Mouse (Mus musculus) stomach, embryonic 14.5 days (tissue): Measurements from ENCODE around the gene Scnm1. TPM values are rescaled to one million over a fixed set of nuclear protein-coding genes. Genes with fewer than 3 reads are reported as not detected.
A peak's percentile ranks its signal among the peaks of the same experiment; 100 is the strongest.
"Not testable (repeated sequence)": the region's sequence is repeated elsewhere in the genome, so short reads cannot be mapped to it uniquely, and the experiment has no call there.

ENCODE experiments used
- ATAC-seq: fragments of 200-750 bp; cut with Nextera tagmentation; 2 replicates; pipeline ENCODE4 v1.8.0; 2017; ENCODE audit warnings: low read depth, moderate TSS enrichment; ENCODE audit not compliant: insufficient number of reproducible peaks, insufficient read depth, low FRiP score
- H3K27ac ChIP-seq: fragments of 300-500 bp; sonication (generic); 2 replicates; pipeline ENCODE4 v1.5.1; 2014; ENCODE audit warnings: mild to moderate bottlenecking, low read length, moderate library complexity, mixed read lengths
- H3K27me3 ChIP-seq: fragments of 300-500 bp; sonication (generic); 2 replicates; pipeline ENCODE4 v1.6.1; 2014; ENCODE audit warnings: low read length, control low read depth, mixed read lengths; ENCODE audit not compliant: control insufficient read depth, insufficient read depth
- H3K36me3 ChIP-seq: fragments of 300-500 bp; sonication (generic); 2 replicates; pipeline ENCODE4 v1.6.1; 2014; ENCODE audit warnings: mild to moderate bottlenecking, control low read depth, low read length, moderate library complexity, mixed read lengths; ENCODE audit not compliant: control insufficient read depth, insufficient read depth
- H3K4me1 ChIP-seq: fragments of 300-500 bp; sonication (generic); 2 replicates; pipeline ENCODE4 v1.6.1; 2014; ENCODE audit warnings: low read length, control low read depth, mixed read lengths; ENCODE audit not compliant: control insufficient read depth, insufficient read depth
- H3K4me2 ChIP-seq: fragments of 300-500 bp; sonication (generic); replicated peaks from 2 replicates; pipeline ENCODE4 v1.6.1; 2014; ENCODE audit warnings: low read depth, low read length, control low read depth
- H3K4me3 ChIP-seq: fragments of 300-500 bp; sonication (generic); 2 replicates; pipeline ENCODE4 v1.5.1; 2014; ENCODE audit warnings: low read depth, low read length, control low read depth
- H3K9ac ChIP-seq: fragments of 300-500 bp; sonication (generic); replicated peaks from 2 replicates; pipeline ENCODE4 v1.6.1; 2014; ENCODE audit warnings: low read depth, mild to moderate bottlenecking, control low read depth, low read length, moderate library complexity, mixed read lengths
- H3K9me3 ChIP-seq: fragments of 300-500 bp; sonication (generic); 2 replicates; pipeline ENCODE4 v1.6.1; 2016; ENCODE audit warnings: low read depth, low read length, control low read depth; ENCODE audit not compliant: control insufficient read depth
- WGBS: fragments of 180-500 bp; shearing (Covaris S2); extraction: QIAGEN DNeasy Blood & Tissue Kit; methylation state at CpG from one replicate; pipeline ENCODE4 v1.1.7; 2014; 5-methylcytosine and 5-hydroxymethylcytosine counted together
- polyA plus RNA-seq: library from polyadenylated mRNA; unstranded; fragments of >200 nt; fragmentation: Nextera tagmentation; extraction: Ambion mirVana; gene quantifications from 2 replicates; pipeline ENCODE4 v1.2.1, GENCODE M21; 2014

Gene Scnm1
- polyA plus RNA-seq, 1 experiment from 2014 or later = 73.7 TPM

- WGBS = under 1% methylated on average over 54 of the region's 54 CpGs
- ATAC-seq = peak; percentile 70
- Histone ChIP-seq H3K4me3 (peak within 1 kb of the TSS; percentile 80), H3K9ac (peak within 1 kb of the TSS; percentile 68), H3K4me2 (peak within 1 kb of the TSS; percentile 40), H3K36me3 (peaks cover 15% of the 10 kb centered on the region), H3K27me3 (no peaks in the 10 kb centered on the region), H3K4me1 (0 out of 2 replicates have a peak, but pooled peaks cover 5% of the 10 kb centered on the region), H3K9me3 (no peaks in the 10 kb centered on the region), H3K27ac (peak within 1 kb of the TSS; percentile 98)
Observed at GRCm38 (mm10) chr3:95110911-95111726, 22.7 kb downstream of the Scnm1 start, which contains the start of gene Vps72. TSS of gene Vps72 (plus strand) at chr3:95111022.

GRCm38 (mm10) chr3:95107898-95108297, 25.9 kb downstream of the Scnm1 start:
- 73% methylated on average over 2 of the region's 2 CpGs for WGBS
- Histone ChIP-seq H3K9me3 (no peaks in the 10 kb centered on the region), H3K27ac (no peak overlapping the region)

GRCm38 (mm10) chr3:95107308-95107707, 26.5 kb downstream of the Scnm1 start:
- not testable (repeated sequence) for H3K36me3 ChIP-seq, H3K27me3 ChIP-seq, H3K9ac ChIP-seq, H3K9me3 ChIP-seq, ATAC-seq
- H3K4me3 ChIP-seq = peak overlapping the region; percentile 98
- peaks cover 10% of the 10 kb centered on the region for H3K4me1 ChIP-seq
- H3K27ac ChIP-seq = peak overlapping the region; percentile 48; the same call in 1 of the 2 replicates
- peak overlapping the region; percentile 64 for H3K4me2 ChIP-seq

More at GRCm38 (mm10) chr3:95107898-95108297, 25.9 kb downstream of the Scnm1 start:
- Histone ChIP-seq H3K27me3 (no peaks in the 10 kb centered on the region), H3K9ac (no peak overlapping the region), H3K4me2 (no peak overlapping the region), H3K4me3 (no peak overlapping the region), H3K4me1 (peaks cover 11% of the 10 kb centered on the region), H3K36me3 (no peaks in the 10 kb centered on the region)
- no peak for ATAC-seq

- H3K27me3 ChIP-seq = no peaks in the 10 kb centered on the region
- WGBS = under 1% methylated on average over 51 of the region's 51 CpGs
- no peaks in the 10 kb centered on the region for H3K9me3 ChIP-seq
- peak; percentile 94 for ATAC-seq
- peak within 1 kb of the TSS; percentile 98 for H3K4me3 ChIP-seq
- peak within 1 kb of the TSS; percentile 89 for H3K9ac ChIP-seq
- H3K4me2 ChIP-seq = peak within 1 kb of the TSS; percentile 82
- peaks cover 7% of the 10 kb centered on the region for H3K4me1 ChIP-seq
- H3K36me3 ChIP-seq = no peaks in the 10 kb centered on the region
- peak within 1 kb of the TSS; percentile 82 for H3K27ac ChIP-seq
Observed at GRCm38 (mm10) chr3:95106338-95107117, 27.3 kb downstream of the Scnm1 start, which contains the start of gene Pip5k1a. TSS of gene Pip5k1a (minus strand) at chr3:95106930.

GRCm38 (mm10) chr3:95105586-95106337, 28.0 kb downstream of the Scnm1 start:
- ATAC-seq = no peak
- Histone ChIP-seq H3K9me3 (no peaks in the 10 kb centered on the region), H3K4me3 (peak overlapping the region; percentile 98), H3K4me1 (peaks cover 7% of the 10 kb centered on the region), H3K27ac (peak overlapping the region; percentile 82), H3K27me3 (no peaks in the 10 kb centered on the region), H3K4me2 (peak overlapping the region; percentile 82), H3K36me3 (0 out of 2 replicates have a peak, but pooled peaks cover 2% of the 10 kb centered on the region), H3K9ac (peak overlapping the region; percentile 89)
- 0% methylated on average over 16 of the region's 16 CpGs for WGBS

- WGBS = 40% methylated on average over 4 of the region's 4 CpGs
- no peak overlapping the region for H3K27ac ChIP-seq
- peak overlapping the region; percentile 82 for H3K4me2 ChIP-seq
- no peaks in the 10 kb centered on the region for H3K27me3 ChIP-seq
- H3K9me3 ChIP-seq = no peaks in the 10 kb centered on the region
- H3K36me3 ChIP-seq = 0 out of 2 replicates have a peak, but pooled peaks cover 2% of the 10 kb centered on the region
- peak overlapping the region; percentile 98 for H3K4me3 ChIP-seq
- peaks cover 7% of the 10 kb centered on the region for H3K4me1 ChIP-seq
- no peak for ATAC-seq
- H3K9ac ChIP-seq = 0 out of 2 replicates have a peak overlapping the region, but pooled peaks have one; percentile 89
Observed at GRCm38 (mm10) chr3:95105121-95105520, 28.7 kb downstream of the Scnm1 start.

GRCm38 (mm10) chr3:95100854-95101253, 33.0 kb downstream of the Scnm1 start:
- H3K9ac ChIP-seq = no peak overlapping the region
- H3K36me3 ChIP-seq = peaks cover 8% of the 10 kb centered on the region
- 35% methylated on average over 2 of the region's 2 CpGs for WGBS
- peaks cover 7% of the 10 kb centered on the region for H3K4me1 ChIP-seq
- ATAC-seq = no peak
- no peak overlapping the region for H3K27ac ChIP-seq
- no peaks in the 10 kb centered on the region for H3K27me3 ChIP-seq
- H3K4me3 ChIP-seq = no peak overlapping the region
- no peaks in the 10 kb centered on the region for H3K9me3 ChIP-seq
- H3K4me2 ChIP-seq = no peak overlapping the region

GRCm38 (mm10) chr3:95088071-95088470, 45.7 kb downstream of the Scnm1 start:
- no peak overlapping the region for H3K9ac ChIP-seq
- no peak overlapping the region for H3K4me3 ChIP-seq
- 91% methylated on average over 1 of the region's 1 CpGs for WGBS
- no peak for ATAC-seq
- H3K4me1 ChIP-seq = no peaks in the 10 kb centered on the region
- no peak overlapping the region for H3K4me2 ChIP-seq
- H3K36me3 ChIP-seq = peaks cover 8% of the 10 kb centered on the region; the same call in 1 of the 2 replicates
- H3K27me3 ChIP-seq = no peaks in the 10 kb centered on the region
- no peak overlapping the region for H3K27ac ChIP-seq
- no peaks in the 10 kb centered on the region for H3K9me3 ChIP-seq
